Mouse (Mus musculus) heart, embryonic 15.5 days (tissue): ENCODE data around the gene Mcpt8. TPM values are rescaled to one million over a fixed set of nuclear protein-coding genes. Genes with fewer than 3 reads are reported as not detected.
"Not testable (repeated sequence)": the region's sequence is repeated elsewhere in the genome, so short reads cannot be mapped to it uniquely, and the experiment has no call there.

Experiments
- ATAC-seq: fragments of 200-750 bp; cut with Nextera tagmentation; replicated peaks from 2 replicates; pipeline ENCODE4 v1.8.0; 2017; ENCODE audit warnings: low read depth, moderate TSS enrichment; ENCODE audit not compliant: insufficient number of reproducible peaks, insufficient read depth, low FRiP score
- H3K27ac ChIP-seq: fragments of 300-500 bp; sonication (generic); 2 replicates; pipeline ENCODE4 v1.5.1; 2015; ENCODE audit warnings: mild to moderate bottlenecking, inconsistent platforms
- H3K27me3 ChIP-seq: fragments of 300-500 bp; sonication (generic); 2 replicates; pipeline ENCODE4 v1.6.1; 2015; ENCODE audit warnings: inconsistent platforms
- H3K36me3 ChIP-seq: fragments of 300-500 bp; sonication (generic); 2 replicates; pipeline ENCODE4 v1.6.1; 2015; ENCODE audit warnings: mild to moderate bottlenecking, inconsistent platforms
- H3K4me1 ChIP-seq: fragments of 300-500 bp; sonication (generic); replicated peaks from 2 replicates; pipeline ENCODE4 v1.6.1; 2015; ENCODE audit warnings: inconsistent platforms
- H3K4me2 ChIP-seq: fragments of 300-500 bp; sonication (generic); 2 replicates; pipeline ENCODE4 v1.6.1; 2015; ENCODE audit warnings: inconsistent platforms, mild to moderate bottlenecking, moderate library complexity
- H3K4me3 ChIP-seq: fragments of 300-500 bp; sonication (generic); 2 replicates; pipeline ENCODE4 v1.5.1; 2015; ENCODE audit warnings: mild to moderate bottlenecking, inconsistent platforms
- H3K9ac ChIP-seq: fragments of 300-500 bp; sonication (generic); 2 replicates; pipeline ENCODE4 v1.6.1; 2015; ENCODE audit warnings: mild to moderate bottlenecking, inconsistent platforms
- H3K9me3 ChIP-seq: fragments of 300-500 bp; sonication (generic); replicated peaks from 2 replicates; pipeline ENCODE4 v1.6.1; 2016; ENCODE audit warnings: inconsistent platforms
- WGBS: fragments of 180-500 bp; shearing (Covaris S2); methylation state at CpG from one replicate; pipeline ENCODE4 v1.1.7; 2015; ENCODE audit warnings: mixed read lengths; 5-methylcytosine and 5-hydroxymethylcytosine counted together
- polyA plus RNA-seq: library from polyadenylated mRNA; unstranded; fragments of >200 nt; fragmentation: Nextera tagmentation; extraction: Ambion mirVana; gene quantifications from 2 replicates; pipeline ENCODE4 v1.2.1, GENCODE M21; 2015

Mcpt8 gene
- polyA plus RNA-seq: 0.52 and 0.94 TPM in 2 replicates

DNA sequence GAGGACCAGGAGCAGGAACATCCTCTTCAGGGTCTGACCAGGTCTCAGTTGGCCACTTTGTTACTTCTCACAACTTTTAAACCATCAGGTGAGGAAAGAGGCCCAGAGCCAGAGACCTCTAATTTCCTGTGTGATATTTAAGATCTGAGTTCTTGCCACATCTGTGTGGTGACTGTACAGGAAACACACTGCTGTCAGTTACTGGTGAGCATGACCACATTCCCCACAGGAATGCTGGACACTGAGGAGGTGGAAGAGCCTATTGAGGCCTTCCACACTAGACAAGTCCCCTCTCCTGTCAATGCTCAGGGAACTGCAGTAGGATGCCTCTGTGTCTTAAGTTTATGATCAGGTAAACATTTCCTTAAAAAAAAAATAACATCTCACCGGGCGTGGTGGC, at the start of gene Mcpt8:
TSS of gene Mcpt8 (minus strand) at position 107 of the 400 bp plus-strand sequence.
- Histone ChIP-seq H3K36me3 (no peaks in the 10 kb centered on the region), H3K9ac (no peak within 1 kb of the TSS), H3K27ac (no peak within 1 kb of the TSS), H3K9me3 (no peaks in the 10 kb centered on the region), H3K4me3 (no peak within 1 kb of the TSS), H3K4me2 (no peak within 1 kb of the TSS), H3K4me1 (no peaks in the 10 kb centered on the region), H3K27me3 (no peaks in the 10 kb centered on the region)
- ATAC-seq: no peak
- 93% methylated on average over 2 of the region's 2 CpGs for WGBS

DNA sequence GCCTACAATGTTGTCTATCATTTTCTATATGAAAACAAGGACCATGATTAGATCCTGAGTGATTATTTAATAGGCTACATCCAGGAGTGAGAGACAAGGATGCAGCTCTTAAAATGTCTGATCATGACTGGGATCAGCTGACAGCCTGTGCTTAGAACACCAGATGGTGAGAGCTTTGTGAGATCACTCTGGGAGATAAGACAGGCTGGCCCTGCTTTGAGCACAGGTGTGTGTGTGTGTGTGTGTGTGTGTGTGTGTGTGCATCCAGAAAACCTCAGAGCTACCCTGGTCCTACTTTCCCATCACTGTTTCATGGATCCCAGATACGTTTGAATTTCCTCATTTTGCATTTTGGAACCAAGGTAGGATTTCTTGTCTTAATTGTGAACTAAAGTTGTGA, 48.6 kb upstream of the Mcpt8 start:
- not testable (repeated sequence) for H3K9ac ChIP-seq, H3K27ac ChIP-seq, H3K27me3 ChIP-seq, H3K36me3 ChIP-seq, H3K4me2 ChIP-seq, H3K4me3 ChIP-seq, ATAC-seq, H3K9me3 ChIP-seq, H3K4me1 ChIP-seq
- WGBS: 78% methylated on average over 1 of the region's 1 CpGs

DNA sequence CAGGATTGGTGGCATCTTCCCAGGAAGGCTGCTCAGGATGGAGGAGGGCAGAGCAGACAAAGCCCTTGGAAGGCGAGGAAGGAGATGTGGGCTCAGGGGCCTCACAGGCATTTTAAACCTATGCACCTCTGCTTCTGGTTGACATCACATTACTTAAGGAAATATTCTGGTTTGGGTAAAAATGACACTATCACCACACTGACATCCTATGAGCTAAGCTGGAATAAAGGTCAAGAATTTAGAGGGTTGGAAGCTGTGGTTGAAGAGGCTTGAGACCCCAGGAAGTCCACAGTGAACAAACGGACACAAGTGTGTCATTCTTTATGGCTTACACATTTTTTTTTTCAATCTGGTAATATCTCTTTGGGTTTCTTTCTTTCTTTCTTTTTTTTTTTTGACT, 47.4 kb upstream of the Mcpt8 start, which contains the start of gene Gzmd:
TSS of gene Gzmd (minus strand) at position 101 of the 400 bp plus-strand sequence.
- H3K27ac ChIP-seq, H3K4me3 ChIP-seq, ATAC-seq, H3K36me3 ChIP-seq, H3K4me2 ChIP-seq, H3K9ac ChIP-seq, H3K4me1 ChIP-seq, H3K9me3 ChIP-seq, H3K27me3 ChIP-seq: not testable (repeated sequence)
- WGBS: 71% methylated on average over 2 of the region's 2 CpGs

DNA sequence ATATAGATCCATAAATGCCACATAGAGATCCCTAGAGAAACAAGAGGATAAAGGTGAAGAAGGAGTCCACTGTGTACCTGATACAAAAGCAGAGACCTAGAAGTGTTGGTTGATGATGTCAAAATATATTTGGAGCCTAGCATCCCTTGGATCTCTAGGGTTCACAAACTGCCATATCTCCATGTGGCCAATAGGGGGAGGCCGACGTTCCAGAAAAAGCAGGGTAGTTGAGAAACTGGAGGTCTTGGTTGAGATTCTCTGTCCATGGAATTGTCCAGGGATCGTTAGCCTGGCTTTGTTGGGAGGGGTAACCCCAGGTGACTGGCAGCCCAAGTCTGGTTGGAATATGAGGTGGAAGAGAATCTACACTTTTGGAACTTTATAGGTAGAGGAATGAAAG, 43.3 kb upstream of the Mcpt8 start:
- H3K4me1 ChIP-seq: no peaks in the 10 kb centered on the region
- H3K9ac ChIP-seq: no peak overlapping the region
- no peak overlapping the region for H3K27ac ChIP-seq
- H3K9me3 ChIP-seq: no peaks in the 10 kb centered on the region
- 44% methylated on average over 3 of the region's 3 CpGs for WGBS
- H3K4me3 ChIP-seq: no peak overlapping the region
- no peaks in the 10 kb centered on the region for H3K27me3 ChIP-seq
- H3K4me2 ChIP-seq: no peak overlapping the region
- H3K36me3 ChIP-seq: no peaks in the 10 kb centered on the region
- ATAC-seq: no peak

DNA sequence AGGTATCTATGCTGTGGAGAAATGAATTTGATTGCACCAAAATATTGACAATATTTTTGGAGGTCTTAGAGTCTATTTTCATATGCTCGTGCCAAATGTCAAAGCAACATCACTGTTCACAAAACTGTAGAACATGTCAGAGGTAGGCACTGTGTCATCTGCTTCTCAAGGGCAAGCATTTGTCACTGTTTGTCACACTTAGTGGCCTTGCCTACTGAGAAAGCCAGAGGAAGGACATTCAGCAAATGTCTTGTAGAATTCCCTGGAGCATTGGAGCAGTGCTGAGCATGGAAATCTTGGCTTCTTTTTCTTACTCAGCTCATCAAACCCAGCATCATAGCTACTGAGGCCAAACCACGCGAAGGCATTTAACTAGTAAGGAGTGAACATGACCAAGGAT, 38.4 kb upstream of the Mcpt8 start:
- Histone ChIP-seq H3K27ac (no peak overlapping the region), H3K9me3 (no peaks in the 10 kb centered on the region), H3K4me3 (no peak overlapping the region), H3K36me3 (no peaks in the 10 kb centered on the region), H3K4me1 (no peaks in the 10 kb centered on the region), H3K4me2 (no peak overlapping the region), H3K9ac (no peak overlapping the region), H3K27me3 (no peaks in the 10 kb centered on the region)
- no peak for ATAC-seq
- WGBS: 85% methylated on average over 3 of the region's 3 CpGs

DNA sequence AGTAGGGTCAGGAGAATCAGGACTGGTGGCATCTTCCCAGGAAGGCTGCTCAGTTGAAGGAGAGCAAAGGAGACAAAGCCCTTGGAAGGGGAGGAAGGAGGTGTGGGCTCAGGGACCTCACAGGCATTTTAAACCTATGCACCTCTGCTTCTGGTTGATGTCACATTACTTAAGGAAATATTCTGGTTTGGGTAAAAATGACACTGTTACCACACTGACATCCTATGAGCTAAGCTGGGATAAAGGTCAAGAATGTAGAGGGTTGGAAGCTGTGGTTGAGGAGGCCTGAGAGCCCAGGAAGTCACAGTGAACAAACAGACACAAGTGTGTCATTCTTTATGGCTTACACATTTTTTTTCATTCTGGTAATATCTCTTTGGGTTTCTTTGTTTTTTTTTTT, 35.5 kb upstream of the Mcpt8 start, which contains the start of gene Gzme:
TSS of gene Gzme (minus strand) at position 101 of the 400 bp plus-strand sequence.
- ATAC-seq: no peak
- H3K27me3 ChIP-seq: no peaks in the 10 kb centered on the region
- H3K9ac ChIP-seq: no peak within 1 kb of the TSS

DNA sequence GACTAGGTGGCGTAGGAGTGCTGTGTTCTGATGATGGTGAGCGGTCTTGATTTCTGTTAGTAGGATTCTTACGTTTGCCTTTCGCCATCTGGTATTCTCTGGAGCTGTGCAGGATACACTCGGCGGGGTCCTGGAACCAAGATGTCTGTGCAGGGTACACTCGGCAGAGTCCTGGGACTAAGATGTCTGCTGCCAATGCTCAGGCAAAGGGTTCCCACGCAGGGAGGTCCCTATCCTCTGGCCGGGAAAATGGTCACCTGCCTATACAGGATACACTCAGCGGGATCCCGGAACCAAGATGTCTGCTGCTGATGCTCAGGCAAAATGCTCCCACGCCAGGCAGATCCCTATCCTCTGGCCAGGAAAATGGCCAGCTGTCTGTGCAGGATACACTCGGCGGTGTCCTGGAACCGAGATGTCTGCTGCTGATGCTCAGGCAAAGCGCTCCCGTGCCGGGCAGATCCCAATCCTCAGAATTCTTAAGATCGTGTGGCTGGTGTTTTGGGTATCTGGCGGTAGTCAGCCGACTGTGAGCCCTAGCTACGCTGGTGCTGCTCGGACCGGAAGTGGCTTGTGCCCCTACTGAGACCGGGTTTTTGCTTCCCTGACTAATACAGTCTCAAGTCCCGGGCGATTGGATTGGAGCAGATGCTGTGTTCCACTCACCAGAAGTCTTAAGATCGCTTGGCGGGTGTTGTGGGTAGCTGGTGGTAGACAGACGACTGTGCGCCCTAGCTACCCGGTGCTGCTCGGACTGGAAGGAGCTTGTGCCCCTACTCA, 30.6 kb upstream of the Mcpt8 start:
- not testable (repeated sequence) for H3K36me3 ChIP-seq, H3K4me3 ChIP-seq, H3K4me1 ChIP-seq, H3K27ac ChIP-seq, H3K27me3 ChIP-seq, H3K9ac ChIP-seq, H3K4me2 ChIP-seq, ATAC-seq, H3K9me3 ChIP-seq
- 83% methylated on average over 33 of the region's 33 CpGs for WGBS

More for the DNA sequence above, 35.5 kb upstream of the Mcpt8 start, which contains the start of gene Gzme:
- Histone ChIP-seq H3K27ac (no peak within 1 kb of the TSS), H3K4me2 (no peak within 1 kb of the TSS), H3K4me3 (no peak within 1 kb of the TSS), H3K9me3 (no peaks in the 10 kb centered on the region), H3K36me3 (no peaks in the 10 kb centered on the region), H3K4me1 (no peaks in the 10 kb centered on the region)

DNA sequence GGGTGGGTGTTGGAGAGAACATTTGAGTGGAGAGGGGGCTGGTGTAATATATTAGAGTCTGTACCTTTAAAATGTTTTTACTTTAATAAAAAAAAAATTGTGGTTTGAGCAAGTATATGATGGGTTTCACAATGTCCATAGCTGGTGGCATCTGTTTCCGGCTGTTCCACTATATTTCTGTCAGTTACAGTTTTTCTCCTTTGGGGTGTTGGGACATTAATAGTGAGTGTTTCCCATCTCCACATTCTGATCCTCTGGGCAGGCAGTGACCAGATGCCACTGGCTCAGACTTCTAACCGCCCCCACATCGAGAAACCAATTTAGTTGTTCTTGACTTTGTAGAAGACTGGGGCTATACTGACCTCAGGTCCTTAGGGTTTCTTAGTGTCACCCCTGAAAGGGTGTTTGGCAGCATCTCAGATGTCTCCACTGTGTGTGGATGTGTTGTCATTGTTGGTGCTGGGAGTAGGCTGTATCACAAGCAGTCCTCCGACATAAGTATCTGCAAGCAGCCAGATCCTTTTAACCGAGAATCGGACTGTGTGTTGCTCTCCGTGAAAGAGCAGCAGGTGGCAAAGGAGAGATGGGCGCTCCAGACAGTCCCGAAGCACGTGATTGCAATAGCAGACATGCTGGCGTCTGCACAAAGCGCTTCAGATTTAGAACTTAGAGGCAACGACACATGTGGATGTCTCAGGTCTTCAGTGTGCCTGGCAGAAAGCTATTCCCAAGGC, 20.5 kb upstream of the Mcpt8 start:
- H3K4me1 ChIP-seq: no peaks in the 10 kb centered on the region
- no peaks in the 10 kb centered on the region for H3K9me3 ChIP-seq
- H3K27me3 ChIP-seq: no peaks in the 10 kb centered on the region
- WGBS: 66% methylated on average over 13 of the region's 13 CpGs
- H3K27ac ChIP-seq: no peak overlapping the region
- no peaks in the 10 kb centered on the region for H3K36me3 ChIP-seq
- no peak overlapping the region for H3K9ac ChIP-seq
- H3K4me2 ChIP-seq: no peak overlapping the region
- H3K4me3 ChIP-seq: no peak overlapping the region
- no peak for ATAC-seq

DNA sequence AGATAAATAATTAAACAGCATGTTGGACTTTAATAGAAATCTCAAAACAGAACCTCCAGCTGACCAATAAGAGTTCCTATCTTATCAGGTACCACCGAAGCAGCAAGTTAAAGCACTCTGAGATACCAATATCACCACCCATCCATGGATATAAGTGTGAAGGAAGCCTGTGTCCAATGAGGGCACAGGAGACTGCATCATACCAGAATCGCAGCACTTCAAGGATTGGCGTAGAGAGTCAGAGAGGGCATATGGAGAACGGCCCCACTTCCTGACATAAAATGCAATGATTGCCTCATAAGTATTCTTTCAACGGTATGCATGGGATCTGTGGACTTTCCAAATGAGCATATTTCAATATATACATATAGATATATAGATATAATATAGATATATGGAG, 19.9 kb upstream of the Mcpt8 start:
- no peaks in the 10 kb centered on the region for H3K27me3 ChIP-seq
- H3K27ac ChIP-seq: no peak overlapping the region
- 69% methylated on average over 5 of the region's 5 CpGs for WGBS
- H3K36me3 ChIP-seq: no peaks in the 10 kb centered on the region
- H3K4me1 ChIP-seq: no peaks in the 10 kb centered on the region
- no peaks in the 10 kb centered on the region for H3K9me3 ChIP-seq
- ATAC-seq: no peak
- no peak overlapping the region for H3K9ac ChIP-seq
- H3K4me2 ChIP-seq: no peak overlapping the region
- H3K4me3 ChIP-seq: no peak overlapping the region

DNA sequence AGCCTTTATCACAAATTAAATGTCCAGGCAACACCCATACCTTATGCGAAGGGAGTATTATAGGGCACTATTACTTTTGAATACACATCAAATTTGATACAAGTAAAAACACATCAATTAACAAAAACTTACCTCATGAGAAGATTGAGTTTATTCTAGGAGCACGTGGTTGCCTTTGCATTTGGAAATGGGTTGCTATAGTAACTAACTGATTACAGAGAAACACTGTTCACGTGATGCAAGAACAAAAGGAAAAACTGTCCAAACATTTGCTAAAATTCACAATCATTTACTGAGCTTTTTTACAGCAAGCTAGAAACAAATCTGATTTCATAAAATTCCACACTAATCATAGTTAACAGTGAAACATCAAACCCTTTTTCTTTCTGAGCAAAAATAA, 18.4 kb upstream of the Mcpt8 start:
- Histone ChIP-seq H3K9ac (no peak overlapping the region), H3K36me3 (no peaks in the 10 kb centered on the region), H3K9me3 (no peaks in the 10 kb centered on the region), H3K4me2 (no peak overlapping the region), H3K27ac (no peak overlapping the region), H3K27me3 (no peaks in the 10 kb centered on the region), H3K4me1 (no peaks in the 10 kb centered on the region), H3K4me3 (no peak overlapping the region)
- no peak for ATAC-seq
- 65% methylated on average over 3 of the region's 3 CpGs for WGBS

DNA sequence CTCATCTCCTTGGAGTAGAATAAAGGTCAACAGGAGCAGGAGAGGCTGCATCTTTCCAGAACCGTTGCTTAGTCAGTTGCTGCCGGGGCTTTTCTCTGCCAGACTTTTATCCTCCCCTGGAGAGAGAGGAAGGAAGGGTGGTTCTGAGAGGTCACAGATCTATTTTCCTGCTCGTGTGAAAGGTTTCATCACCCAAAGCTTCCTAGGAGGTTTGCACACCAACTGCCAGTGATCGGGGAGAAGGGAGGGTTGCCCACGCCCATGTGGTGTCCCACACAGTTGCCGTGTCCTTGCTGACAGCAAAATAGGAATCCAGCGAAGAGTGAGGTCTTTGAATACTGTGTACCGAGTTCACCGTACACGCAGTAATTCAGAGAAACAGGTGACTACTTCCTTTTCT, 17.3 kb upstream of the Mcpt8 start, which contains the start of gene Ctsg:
TSS of gene Ctsg (minus strand) at position 189 of the 400 bp plus-strand sequence.
- Histone ChIP-seq H3K4me2 (no peak within 1 kb of the TSS), H3K36me3 (no peaks in the 10 kb centered on the region), H3K27me3 (no peaks in the 10 kb centered on the region), H3K27ac (no peak within 1 kb of the TSS), H3K4me3 (no peak within 1 kb of the TSS), H3K4me1 (0 out of 2 replicates have a peak, but pooled peaks cover 1% of the 10 kb centered on the region), H3K9me3 (no peaks in the 10 kb centered on the region), H3K9ac (no peak within 1 kb of the TSS)
- 63% methylated on average over 10 of the region's 10 CpGs for WGBS
- ATAC-seq: no peak
